In genomic region chr3:89458372-89458964, GRCm38 (mm10) we compare ENCODE assay signal across 7 mouse cellular contexts. TPM values are rescaled to one million over a fixed set of nuclear protein-coding genes. Genes with fewer than 3 reads are reported as not detected.
DNase-seq lines count a peak whose midpoint lies in the region; ATAC-seq and TF ChIP-seq lines count a peak whose summit lies in the region.

No protein-coding gene starts in this region.

- DNase-seq in CH12.LX (ENCODE audit: extremely low read depth): no peak
- DNase-seq in right cerebral cortex, postnatal 25 days: no peak
- no peak for DNase-seq in cerebellum, adult 11 months

- in situ Hi-C loops in CH12.LX (cut with MboI; ENCODE audit: low pct_ligation_motif_present, low pct_unique_long_range_greater_than_20kb, low sequenced_read_pairs): no loop called here

- TF ChIP-seq RAD21 in CH12.LX (IDR thresholded peaks at IDR 0.05; ENCODE audit: low read depth, low read length): no peak

- no peaks in the 10 kb centered on the region for H3K27me3 ChIP-seq in C2C12 (ENCODE audit: control insufficient read depth, insufficient read depth, insufficient read length)
- no peaks in the 10 kb centered on the region for H3K27me3 ChIP-seq in CH12.LX (replicated peaks)
- no peaks in the 10 kb centered on the region for H3K27me3 ChIP-seq in forebrain, embryonic 13.5 days
- no peaks in the 10 kb centered on the region for H3K27me3 ChIP-seq in limb, embryonic 13.5 days
- no peaks in the 10 kb centered on the region for H3K27me3 ChIP-seq in neural tube, embryonic 12.5 days (replicated peaks)

- no peak for TF ChIP-seq POLR2A in CH12.LX (IDR thresholded peaks at IDR 0.05; ENCODE audit: low read depth, low read length)

- no peak overlapping the region for H3K9ac ChIP-seq in CH12.LX (ENCODE audit: insufficient read depth, low read depth)
- no peak overlapping the region for H3K9ac ChIP-seq in forebrain, embryonic 13.5 days
- H3K9ac ChIP-seq in limb, embryonic 13.5 days: no peak overlapping the region
- H3K9ac ChIP-seq in neural tube, embryonic 12.5 days: no peak overlapping the region

- peak overlapping the region; percentile 46 for H3K4me3 ChIP-seq in C2C12 (ENCODE audit: insufficient read depth, poor library complexity, severe bottlenecking)
- H3K4me3 ChIP-seq in CH12.LX (replicated peaks in 1 of 3; ENCODE audit: low read depth in 2 of 3, low read length in 2 of 3, poor library complexity in 1 of 3): peak overlapping the region in 2 of 3 experiments; percentile 18 to 73
- peak overlapping the region; percentile 71 for H3K4me3 ChIP-seq in forebrain, embryonic 13.5 days
- H3K4me3 ChIP-seq in limb, embryonic 13.5 days: peak overlapping the region; percentile 71
- peak overlapping the region; percentile 58 for H3K4me3 ChIP-seq in neural tube, embryonic 12.5 days

- peaks cover 5 to 28% of the 10 kb centered on the region in 2 experiments; a peak in 2 of 4 replicates for H3K4me1 ChIP-seq in CH12.LX (ENCODE audit: control insufficient read depth in 1 of 2, insufficient read depth in 2 of 2)
- peaks cover 19% of the 10 kb centered on the region for H3K4me1 ChIP-seq in forebrain, embryonic 13.5 days
- peaks cover 19% of the 10 kb centered on the region for H3K4me1 ChIP-seq in limb, embryonic 13.5 days
- H3K4me1 ChIP-seq in neural tube, embryonic 12.5 days: peaks cover 17% of the 10 kb centered on the region

- H3K79me2 ChIP-seq in C2C12 (ENCODE audit: control insufficient read depth, insufficient read depth): no peaks in the 10 kb centered on the region
- H3K79me2 ChIP-seq in CH12.LX (replicated peaks; ENCODE audit: control insufficient read depth, extremely low read depth, insufficient read depth, poor library complexity, severe bottlenecking): no peaks in the 10 kb centered on the region

- no peak overlapping the region for H3ac ChIP-seq in C2C12 (ENCODE audit: control insufficient read depth, insufficient read length, low read depth)

- no peaks in the 10 kb centered on the region for H3K79me3 ChIP-seq in C2C12 (ENCODE audit: low read depth)

- no peaks in the 10 kb centered on the region for H3K36me3 ChIP-seq in C2C12 (ENCODE audit: control insufficient read depth, insufficient read depth)
- H3K36me3 ChIP-seq in CH12.LX (replicated peaks in 1 of 2; ENCODE audit: control insufficient read depth in 1 of 2, insufficient read depth in 1 of 2, low read length in 1 of 2): peaks cover 0 to 17% of the 10 kb centered on the region in 2 experiments
- peaks cover 8% of the 10 kb centered on the region; the same call in 1 of the 2 replicates for H3K36me3 ChIP-seq in forebrain, embryonic 13.5 days (ENCODE audit: poor library complexity, severe bottlenecking)
- peaks cover 8% of the 10 kb centered on the region for H3K36me3 ChIP-seq in limb, embryonic 13.5 days
- H3K36me3 ChIP-seq in neural tube, embryonic 12.5 days: peaks cover 5% of the 10 kb centered on the region; the same call in 1 of the 2 replicates

- H3K9me3 ChIP-seq in CH12.LX (replicated peaks; ENCODE audit: low read length): peaks cover 3% of the 10 kb centered on the region
- H3K9me3 ChIP-seq in forebrain, embryonic 13.5 days (replicated peaks): no peaks in the 10 kb centered on the region
- H3K9me3 ChIP-seq in limb, embryonic 13.5 days: no peaks in the 10 kb centered on the region
- H3K9me3 ChIP-seq in neural tube, embryonic 12.5 days: no peaks in the 10 kb centered on the region

- TF ChIP-seq CTCF in C2C12 (IDR thresholded peaks at IDR 0.05; ENCODE audit: control insufficient read depth, insufficient read depth, insufficient read length) (no peak), CH12.LX (conservative IDR thresholded peaks at IDR 0.05 in 1 of 2, IDR thresholded peaks at IDR 0.05 in 1 of 2; ENCODE audit: low read depth in 2 of 2, low read length in 2 of 2) (no peak)

- WGBS in forebrain, embryonic 13.5 days: 43% methylated on average over 13 of the region's 13 CpGs
- WGBS in limb, embryonic 13.5 days: 51% methylated on average over 13 of the region's 13 CpGs
- WGBS in neural tube, embryonic 12.5 days: 54% methylated on average over 13 of the region's 13 CpGs

- H3K4me2 ChIP-seq in CH12.LX (ENCODE audit: insufficient read depth, low read depth, poor library complexity, severe bottlenecking): no peak overlapping the region
- H3K4me2 ChIP-seq in forebrain, embryonic 13.5 days: peak overlapping the region; percentile 82
- peak overlapping the region; percentile 73 for H3K4me2 ChIP-seq in limb, embryonic 13.5 days (replicated peaks)
- peak overlapping the region; percentile 79 for H3K4me2 ChIP-seq in neural tube, embryonic 12.5 days (replicated peaks)

- ATAC-seq in forebrain, embryonic 13.5 days: peak; percentile 52
- peak; percentile 24; the same call in 1 of the 2 replicates for ATAC-seq in limb, embryonic 13.5 days (ENCODE audit: low FRiP score, low read depth)
- ATAC-seq in neural tube, embryonic 12.5 days (ENCODE audit: low FRiP score, low read depth): peak; percentile 25; the same call in 1 of the 2 replicates

- no peak for TF ChIP-seq EP300 in CH12.LX (IDR thresholded peaks at IDR 0.05; ENCODE audit: low read length)

- dilution Hi-C loops in CH12.LX (cut with MboI; ENCODE audit: extremely low pct_ligation_motif_present, extremely low pct_unique_long_range_greater_than_20kb, low sequenced_read_pairs): no loop called here

- no peak overlapping the region for H3K27ac ChIP-seq in CH12.LX (ENCODE audit: insufficient read depth, low read depth)
- peak overlapping the region; percentile 86; the same call in 1 of the 2 replicates for H3K27ac ChIP-seq in forebrain, embryonic 13.5 days
- H3K27ac ChIP-seq in limb, embryonic 13.5 days: peak overlapping the region; percentile 83; the same call in 1 of the 2 replicates
- no peak overlapping the region for H3K27ac ChIP-seq in neural tube, embryonic 12.5 days

TF ChIP-seq in C2C12, 6 proteins besides CTCF, POLR2A, EP300 and RAD21 (continues in another document):
- TF ChIP-seq MAX (IDR thresholded peaks at IDR 0.05) (no peak), USF1 (IDR thresholded peaks at IDR 0.05; ENCODE audit: low read depth) (no peak), CEBPB (IDR thresholded peaks at IDR 0.05; ENCODE audit: low read depth) (no peak), MYOG (IDR thresholded peaks at IDR 0.05; ENCODE audit: control insufficient read depth, extremely low read depth, insufficient read length) (no peak), FOSL1 (IDR thresholded peaks at IDR 0.05; ENCODE audit: insufficient read depth, low read length, poor library complexity, severe bottlenecking) (no peak)

TF ChIP-seq in CH12.LX, 34 proteins besides CTCF, POLR2A, EP300 and RAD21:
- TF ChIP-seq MEF2A (IDR thresholded peaks at IDR 0.05; ENCODE audit: borderline replicate concordance, low read depth, low read length) (peak; percentile 54; the same call in 1 of the 2 replicates), RCOR1 (conservative IDR thresholded peaks at IDR 0.05; ENCODE audit: low read depth, low read length) (no peak), GABPA (IDR thresholded peaks at IDR 0.05; ENCODE audit: insufficient replicate concordance, low read depth, low read length) (0 out of 2 replicates have a peak, but pooled peaks have one; percentile 24)
TF ChIP-seq in CH12.LX: peak in this region for 2.

RNA-seq across cellular contexts. Expression of gene Pmvk, which starts 4.1 kb away (rescaled TPM):
- 36.6 TPM for polyA plus RNA-seq in C2C12 (2012; fragmentation: generic; extraction: Trizol)
- total RNA-seq in CH12.LX (2012; rRNA removed): 42.1 and 50.5 TPM in 2 replicates
- total RNA-seq in CH12.LX (2014; rRNA removed): 64.0 and 69.3 TPM in 2 replicates
- polyA plus RNA-seq in CH12.LX (2012; ENCODE audit: insufficient read length, low read depth): 42.0 and 47.1 TPM in 2 replicates
- 73.3 and 75.0 TPM in 2 replicates for polyA plus RNA-seq in forebrain, embryonic 13.5 days (2015; fragmentation: Nextera tagmentation; extraction: Ambion mirVana)
- 59.9 and 60.4 TPM in 2 replicates for polyA plus RNA-seq in limb, embryonic 13.5 days (2015; fragmentation: Nextera tagmentation; extraction: Ambion mirVana)
- 81.6 and 84.1 TPM in 2 replicates for polyA plus RNA-seq in neural tube, embryonic 12.5 days (2016; fragmentation: Nextera tagmentation; extraction: Ambion mirVana)

RNA-seq across cellular contexts. Expression of gene Pbxip1, which starts 22.0 kb away (rescaled TPM):
- polyA plus RNA-seq in C2C12 (2012; fragmentation: generic; extraction: Trizol) (34.6 TPM), CH12.LX (2012; ENCODE audit: insufficient read length, low read depth) (17.3 and 17.6 TPM in 2 replicates)
- total RNA-seq in CH12.LX (2012; rRNA removed) (16.3 and 18.4 TPM in 2 replicates), CH12.LX (2014; rRNA removed) (14.1 and 14.6 TPM in 2 replicates)
- 10.2 TPM in 2 replicates for polyA plus RNA-seq in forebrain, embryonic 13.5 days (2015; fragmentation: Nextera tagmentation; extraction: Ambion mirVana)
- polyA plus RNA-seq in limb, embryonic 13.5 days (2015; fragmentation: Nextera tagmentation; extraction: Ambion mirVana): 34.1 and 35.2 TPM in 2 replicates
- 15.5 and 16.8 TPM in 2 replicates for polyA plus RNA-seq in neural tube, embryonic 12.5 days (2016; fragmentation: Nextera tagmentation; extraction: Ambion mirVana)

RNA-seq across cellular contexts. Expression of gene Pygo2, which starts 28.5 kb away (rescaled TPM):
- polyA plus RNA-seq in C2C12 (2012; fragmentation: generic; extraction: Trizol) (53.1 TPM), CH12.LX (2012; ENCODE audit: insufficient read length, low read depth) (29.7 and 31.7 TPM in 2 replicates)
- total RNA-seq in CH12.LX (2012; rRNA removed) (40.2 and 40.8 TPM in 2 replicates), CH12.LX (2014; rRNA removed) (21.5 and 21.9 TPM in 2 replicates)
- polyA plus RNA-seq in forebrain, embryonic 13.5 days (2015; fragmentation: Nextera tagmentation; extraction: Ambion mirVana): 30.4 and 32.4 TPM in 2 replicates
- 49.7 and 50.3 TPM in 2 replicates for polyA plus RNA-seq in limb, embryonic 13.5 days (2015; fragmentation: Nextera tagmentation; extraction: Ambion mirVana)
- 55.9 and 57.3 TPM in 2 replicates for polyA plus RNA-seq in neural tube, embryonic 12.5 days (2016; fragmentation: Nextera tagmentation; extraction: Ambion mirVana)

RNA-seq across cellular contexts. Expression of gene Shc1, which starts 40.2 kb away (rescaled TPM):
- polyA plus RNA-seq in C2C12 (2012; fragmentation: generic; extraction: Trizol) (86.3 TPM), CH12.LX (2012; ENCODE audit: insufficient read length, low read depth) (32.1 and 32.3 TPM in 2 replicates)
- total RNA-seq in CH12.LX (2012; rRNA removed) (23.1 and 24.2 TPM in 2 replicates), CH12.LX (2014; rRNA removed) (40.2 and 40.6 TPM in 2 replicates)
- polyA plus RNA-seq in forebrain, embryonic 13.5 days (2015; fragmentation: Nextera tagmentation; extraction: Ambion mirVana): 15.9 and 16.7 TPM in 2 replicates
- polyA plus RNA-seq in limb, embryonic 13.5 days (2015; fragmentation: Nextera tagmentation; extraction: Ambion mirVana): 102 and 108 TPM in 2 replicates
- polyA plus RNA-seq in neural tube, embryonic 12.5 days (2016; fragmentation: Nextera tagmentation; extraction: Ambion mirVana): 51.4 and 57.5 TPM in 2 replicates

RNA-seq across cellular contexts. Expression of gene Cks1b, which starts 40.3 kb away (rescaled TPM):
- polyA plus RNA-seq in C2C12 (2012; fragmentation: generic; extraction: Trizol) (446 TPM), CH12.LX (2012; ENCODE audit: insufficient read length, low read depth) (200 and 270 TPM in 2 replicates)
- total RNA-seq in CH12.LX (2012; rRNA removed) (173 and 195 TPM in 2 replicates), CH12.LX (2014; rRNA removed) (224 and 268 TPM in 2 replicates)
- 352 TPM in 2 replicates for polyA plus RNA-seq in forebrain, embryonic 13.5 days (2015; fragmentation: Nextera tagmentation; extraction: Ambion mirVana)
- polyA plus RNA-seq in limb, embryonic 13.5 days (2015; fragmentation: Nextera tagmentation; extraction: Ambion mirVana): 508 and 542 TPM in 2 replicates
- polyA plus RNA-seq in neural tube, embryonic 12.5 days (2016; fragmentation: Nextera tagmentation; extraction: Ambion mirVana): 252 and 272 TPM in 2 replicates

Comparison
In these comparisons a context has a peak if more than half of its experiments do, and no peak if none do; other contexts are left out.
1. H3K27ac ChIP-seq: peak in forebrain, embryonic 13.5 days (single experiment) and limb, embryonic 13.5 days (single experiment); none in CH12.LX (single experiment) and neural tube, embryonic 12.5 days (single experiment).
2. Peak in every context shown above with its lines, with median percentiles within 50 percentile points of each other: H3K4me3 ChIP-seq and ATAC-seq.